Mouse (Mus musculus) limb, embryonic 13.5 days (tissue): ENCODE measurements around the gene Slc2a8. TPM values are rescaled to one million over a fixed set of nuclear protein-coding genes. Genes with fewer than 3 reads are reported as not detected.

ENCODE experiments used
- ATAC-seq: fragments of 200-750 bp; cut with Nextera tagmentation; 2 replicates; pipeline ENCODE4 v1.8.0; 2017; ENCODE audit warnings: low read depth, moderate number of reproducible peaks, moderate TSS enrichment; ENCODE audit not compliant: low FRiP score
- H3K27ac ChIP-seq: fragments of 300-500 bp; sonication (generic); 2 replicates; pipeline ENCODE4 v1.5.1; 2015; ENCODE audit warnings: inconsistent platforms, mild to moderate bottlenecking, moderate library complexity
- H3K27me3 ChIP-seq: fragments of 300-500 bp; sonication (generic); 2 replicates; pipeline ENCODE4 v1.6.1; 2015; ENCODE audit warnings: mild to moderate bottlenecking, inconsistent platforms
- H3K36me3 ChIP-seq: fragments of 300-500 bp; sonication (generic); 2 replicates; pipeline ENCODE4 v1.6.1; 2015; ENCODE audit warnings: inconsistent platforms, mild to moderate bottlenecking, moderate library complexity
- H3K4me1 ChIP-seq: fragments of 300-500 bp; sonication (generic); 2 replicates; pipeline ENCODE4 v1.6.1; 2015; ENCODE audit warnings: inconsistent platforms
- H3K4me2 ChIP-seq: fragments of 300-500 bp; sonication (generic); replicated peaks from 2 replicates; pipeline ENCODE4 v1.6.1; 2015; ENCODE audit warnings: inconsistent platforms, mild to moderate bottlenecking, moderate library complexity
- H3K4me3 ChIP-seq: fragments of 300-500 bp; sonication (generic); 2 replicates; pipeline ENCODE4 v1.5.1; 2015; ENCODE audit warnings: moderate library complexity, mild to moderate bottlenecking, inconsistent platforms
- H3K9ac ChIP-seq: fragments of 300-500 bp; sonication (generic); 2 replicates; pipeline ENCODE4 v1.6.1; 2015; ENCODE audit warnings: mild to moderate bottlenecking, inconsistent platforms
- H3K9me3 ChIP-seq: fragments of 300-500 bp; sonication (generic); 2 replicates; pipeline ENCODE4 v1.6.1; 2016; ENCODE audit warnings: inconsistent platforms
- WGBS: fragments of 180-500 bp; shearing (Covaris S2); methylation state at CpG from one replicate; pipeline ENCODE4 v1.1.7; 2015; 5-methylcytosine and 5-hydroxymethylcytosine counted together
- polyA plus RNA-seq: library from polyadenylated mRNA; unstranded; fragments of >200 nt; fragmentation: Nextera tagmentation; extraction: Ambion mirVana; gene quantifications from 2 replicates; pipeline ENCODE4 v1.2.1, GENCODE M21; 2015

Slc2a8 gene
- polyA plus RNA-seq, 1 experiment from 2014 or later = 28.9 TPM

- H3K27ac ChIP-seq = no peak overlapping the region
- peak overlapping the region; percentile 89 for H3K4me3 ChIP-seq
- 87% methylated on average over 4 of the region's 4 CpGs for WGBS
- 0 out of 2 replicates have a peak overlapping the region, but pooled peaks have one; percentile 83 for H3K9ac ChIP-seq
- peaks cover 52% of the 10 kb centered on the region for H3K36me3 ChIP-seq
- H3K9me3 ChIP-seq = no peaks in the 10 kb centered on the region
- no peaks in the 10 kb centered on the region for H3K27me3 ChIP-seq
- H3K4me1 ChIP-seq = peaks cover 34% of the 10 kb centered on the region
- no peak for ATAC-seq
- H3K4me2 ChIP-seq = peak overlapping the region; percentile 95
Measured at GRCm38 (mm10) chr2:32960273-32960672, 21.6 kb downstream of the Slc2a8 start.

GRCm38 (mm10) chr2:32957344-32957743, 24.5 kb downstream of the Slc2a8 start:
- Histone ChIP-seq H3K9ac (no peak overlapping the region), H3K4me1 (peaks cover 8% of the 10 kb centered on the region), H3K4me2 (no peak overlapping the region), H3K36me3 (peaks cover 54% of the 10 kb centered on the region), H3K4me3 (no peak overlapping the region), H3K27ac (no peak overlapping the region), H3K9me3 (peaks cover 9% of the 10 kb centered on the region; the same call in 1 of the 2 replicates), H3K27me3 (no peaks in the 10 kb centered on the region)
- no peak for ATAC-seq
- 51% methylated on average over 8 of the region's 8 CpGs for WGBS

GRCm38 (mm10) chr2:32954581-32954980, 27.3 kb downstream of the Slc2a8 start:
- peaks cover 82% of the 10 kb centered on the region for H3K36me3 ChIP-seq
- H3K9me3 ChIP-seq = peaks cover 9% of the 10 kb centered on the region; the same call in 1 of the 2 replicates
- H3K27me3 ChIP-seq = no peaks in the 10 kb centered on the region
- no peak overlapping the region for H3K4me3 ChIP-seq
- no peak overlapping the region for H3K4me2 ChIP-seq
- H3K9ac ChIP-seq = no peak overlapping the region
- no peak for ATAC-seq
- no peaks in the 10 kb centered on the region for H3K4me1 ChIP-seq
- 79% methylated on average over 2 of the region's 2 CpGs for WGBS
- no peak overlapping the region for H3K27ac ChIP-seq

- Histone ChIP-seq H3K4me2 (no peak overlapping the region), H3K4me1 (no peaks in the 10 kb centered on the region), H3K4me3 (no peak overlapping the region), H3K36me3 (peaks cover 89% of the 10 kb centered on the region), H3K27ac (no peak overlapping the region), H3K27me3 (no peaks in the 10 kb centered on the region), H3K9ac (no peak overlapping the region), H3K9me3 (no peaks in the 10 kb centered on the region)
- WGBS = 86% methylated on average over 11 of the region's 11 CpGs
- ATAC-seq = no peak
Measured at GRCm38 (mm10) chr2:32947454-32947853, 34.4 kb downstream of the Slc2a8 start.

GRCm38 (mm10) chr2:32940483-32940882, 41.4 kb downstream of the Slc2a8 start:
- no peaks in the 10 kb centered on the region for H3K27me3 ChIP-seq
- no peak overlapping the region for H3K4me2 ChIP-seq
- WGBS = 91% methylated on average over 4 of the region's 4 CpGs
- peaks cover 80% of the 10 kb centered on the region for H3K36me3 ChIP-seq
- no peak overlapping the region for H3K9ac ChIP-seq
- no peak overlapping the region for H3K4me3 ChIP-seq
- H3K9me3 ChIP-seq = no peaks in the 10 kb centered on the region
- no peak for ATAC-seq
- H3K4me1 ChIP-seq = no peaks in the 10 kb centered on the region
- no peak overlapping the region for H3K27ac ChIP-seq

- Histone ChIP-seq H3K9me3 (no peaks in the 10 kb centered on the region), H3K27ac (no peak overlapping the region), H3K4me3 (no peak overlapping the region), H3K4me1 (no peaks in the 10 kb centered on the region), H3K9ac (no peak overlapping the region), H3K27me3 (no peaks in the 10 kb centered on the region), H3K4me2 (no peak overlapping the region), H3K36me3 (peaks cover 80% of the 10 kb centered on the region)
- 66% methylated on average over 5 of the region's 5 CpGs for WGBS
- ATAC-seq = no peak
Measured at GRCm38 (mm10) chr2:32939418-32939817, 42.5 kb downstream of the Slc2a8 start.

- H3K36me3 ChIP-seq = peaks cover 82% of the 10 kb centered on the region
- no peak overlapping the region for H3K27ac ChIP-seq
- WGBS = 86% methylated on average over 5 of the region's 5 CpGs
- H3K4me3 ChIP-seq = no peak overlapping the region
- no peak overlapping the region for H3K4me2 ChIP-seq
- ATAC-seq = no peak
- H3K9me3 ChIP-seq = no peaks in the 10 kb centered on the region
- no peaks in the 10 kb centered on the region for H3K27me3 ChIP-seq
- H3K9ac ChIP-seq = no peak overlapping the region
- no peaks in the 10 kb centered on the region for H3K4me1 ChIP-seq
Measured at GRCm38 (mm10) chr2:32938741-32939140, 43.1 kb downstream of the Slc2a8 start.

GRCm38 (mm10) chr2:32931730-32932129, 50.2 kb downstream of the Slc2a8 start:
- H3K9ac ChIP-seq = no peak overlapping the region
- no peak overlapping the region for H3K27ac ChIP-seq
- H3K4me1 ChIP-seq = 0 out of 2 replicates have a peak, but pooled peaks cover 5% of the 10 kb centered on the region
- peaks cover 62% of the 10 kb centered on the region for H3K36me3 ChIP-seq
- WGBS = 79% methylated on average over 7 of the region's 7 CpGs
- no peaks in the 10 kb centered on the region for H3K27me3 ChIP-seq
- ATAC-seq = no peak
- no peak overlapping the region for H3K4me2 ChIP-seq
- H3K9me3 ChIP-seq = no peaks in the 10 kb centered on the region
- H3K4me3 ChIP-seq = no peak overlapping the region

GRCm38 (mm10) chr2:32928947-32929829, 52.7 kb downstream of the Slc2a8 start:
- H3K4me2 ChIP-seq = no peak overlapping the region
- peaks cover 67% of the 10 kb centered on the region for H3K36me3 ChIP-seq
- H3K9me3 ChIP-seq = no peaks in the 10 kb centered on the region
- H3K9ac ChIP-seq = no peak overlapping the region
- H3K27me3 ChIP-seq = no peaks in the 10 kb centered on the region
- 0 out of 2 replicates have a peak, but pooled peaks cover 5% of the 10 kb centered on the region for H3K4me1 ChIP-seq
- no peak for ATAC-seq
- 89% methylated on average over 19 of the region's 19 CpGs for WGBS
- no peak overlapping the region for H3K27ac ChIP-seq
- H3K4me3 ChIP-seq = no peak overlapping the region

GRCm38 (mm10) chr2:32928235-32928946, 53.5 kb downstream of the Slc2a8 start:
- Histone ChIP-seq H3K4me2 (no peak overlapping the region), H3K9me3 (no peaks in the 10 kb centered on the region), H3K27me3 (no peaks in the 10 kb centered on the region), H3K36me3 (peaks cover 69% of the 10 kb centered on the region), H3K4me1 (0 out of 2 replicates have a peak, but pooled peaks cover 5% of the 10 kb centered on the region), H3K4me3 (no peak overlapping the region), H3K27ac (no peak overlapping the region), H3K9ac (0 out of 2 replicates have a peak overlapping the region, but pooled peaks have one; percentile 13)
- 27% methylated on average over 10 of the region's 10 CpGs for WGBS
- peak; percentile 48; the same call in 1 of the 2 replicates for ATAC-seq

GRCm38 (mm10) chr2:32927624-32928234, 54.2 kb downstream of the Slc2a8 start:
- no peak for ATAC-seq
- Histone ChIP-seq H3K27me3 (no peaks in the 10 kb centered on the region), H3K4me2 (no peak overlapping the region), H3K9me3 (no peaks in the 10 kb centered on the region), H3K27ac (no peak overlapping the region), H3K9ac (0 out of 2 replicates have a peak overlapping the region, but pooled peaks have one; percentile 13), H3K4me1 (0 out of 2 replicates have a peak, but pooled peaks cover 5% of the 10 kb centered on the region), H3K4me3 (no peak overlapping the region), H3K36me3 (peaks cover 69% of the 10 kb centered on the region)
- WGBS = 70% methylated on average over 15 of the region's 15 CpGs
